Mouse (Mus musculus): ENCODE measurements at regions not wholly inside any gene's neighbourhood (a gene's known extent, or its start where the extent isn't known, plus 50 kb on each side); places are given as distances from the start of the nearest gene placed in this dataset.
"Not testable (repeated sequence)": the region's sequence is repeated elsewhere in the genome, so short reads cannot be mapped to it uniquely, and the experiment has no call there.

- intact Hi-C loops (cut with DNase I), result no loop called here
- DNase-seq, result no peak
Observed at GRCm38 (mm10) chr17:7562940-7563339, 177.7 kb upstream of the Unc93a2 start.

GRCm38 (mm10) chr17:7548456-7548855 lies 163.2 kb upstream of the Unc93a2 start:
- intact Hi-C loops (cut with DNase I), result no loop called here
- DNase-seq, result no peak

- intact Hi-C loops (cut with DNase I), result no loop called here
- DNase-seq, result no peak
Observed at GRCm38 (mm10) chr17:7538402-7539087, 153.3 kb upstream of the Unc93a2 start.

DNA sequence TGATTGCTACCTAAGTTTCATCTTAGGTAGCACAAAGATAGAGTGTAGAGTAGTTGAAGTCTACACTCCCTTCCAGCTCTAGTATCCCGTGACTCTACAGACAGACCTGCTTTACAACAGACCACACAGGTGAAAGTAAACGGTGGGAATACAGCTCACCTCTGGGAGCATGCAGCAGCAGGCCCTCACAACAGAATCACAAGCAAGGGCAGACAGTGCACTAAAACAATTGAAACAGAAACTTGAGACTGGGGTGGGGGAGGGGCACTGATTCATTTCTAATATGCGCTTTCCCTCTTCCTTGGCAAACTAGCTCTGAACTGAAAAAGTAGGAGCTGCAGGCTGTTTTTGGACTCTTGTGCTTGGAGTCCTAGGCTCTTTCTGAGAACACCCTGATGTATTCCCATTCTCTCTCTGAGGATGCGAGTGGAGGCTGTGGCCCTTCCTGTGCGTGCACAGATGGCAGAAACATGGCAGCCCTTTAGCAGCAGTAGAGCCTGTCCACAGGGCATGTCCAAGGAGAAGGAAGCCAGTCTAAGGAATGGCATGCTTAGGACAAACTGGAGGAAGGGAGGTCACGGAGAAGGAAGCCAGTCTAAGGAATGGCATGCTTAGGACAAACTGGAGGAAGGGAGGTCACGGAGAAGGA lies 152.5 kb upstream of the Unc93a2 start:
- no peak for DNase-seq
- intact Hi-C loops (cut with DNase I), result no loop called here

GRCm38 (mm10) chr17:7537210-7537609 lies 151.9 kb upstream of the Unc93a2 start:
- DNase-seq, result no peak
- intact Hi-C loops (cut with DNase I), result no loop called here

GRCm38 (mm10) chr17:7534386-7535059 lies 149.3 kb upstream of the Unc93a2 start:
- no peak for DNase-seq
- intact Hi-C loops (cut with DNase I), result no loop called here

DNA sequence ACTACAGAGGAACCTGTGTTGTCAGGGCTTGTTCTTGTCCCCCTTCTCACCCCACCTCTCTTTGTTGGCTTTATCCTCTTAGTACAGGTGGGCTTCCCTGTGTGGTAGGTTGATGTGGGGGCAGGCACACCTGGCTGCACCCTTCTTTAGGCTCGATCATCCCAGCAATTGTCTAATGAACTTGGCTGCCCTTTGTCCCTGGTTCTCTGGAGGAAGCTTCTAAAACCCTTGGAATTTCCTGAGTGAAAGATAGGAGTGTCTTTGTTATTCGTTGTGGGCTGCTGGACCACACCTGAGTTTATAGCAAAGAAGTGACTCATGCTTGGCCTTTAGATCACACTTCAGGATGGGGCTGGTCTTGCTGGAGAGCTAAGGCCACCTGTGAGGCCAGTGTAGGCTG lies 148.3 kb upstream of the Unc93a2 start:
- intact Hi-C loops (cut with DNase I), result no loop called here
- DNase-seq, result no peak

DNA sequence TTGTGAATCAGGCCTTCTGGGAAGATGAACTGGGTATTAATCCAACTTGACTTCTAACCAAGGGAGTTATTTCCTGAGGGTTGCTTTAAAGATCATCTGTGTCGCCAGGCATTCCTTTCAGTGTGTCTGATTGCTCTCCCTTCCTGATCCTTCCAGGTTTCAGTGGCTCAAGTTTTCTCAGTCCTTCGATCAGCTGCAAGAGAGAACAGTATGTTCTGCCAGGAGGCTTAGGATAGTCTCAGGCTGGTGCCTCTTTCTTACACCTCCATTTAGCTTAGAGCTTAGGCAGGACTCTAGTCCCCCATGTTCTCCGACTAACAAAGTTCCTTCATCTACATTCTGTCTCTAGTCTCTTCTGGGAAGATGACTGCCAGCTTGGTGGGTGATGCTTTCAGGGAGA lies 147.4 kb upstream of the Unc93a2 start:
- intact Hi-C loops (cut with DNase I), result no loop called here
- DNase-seq, result no peak

GRCm38 (mm10) chr17:7529304-7529703 lies 144.0 kb upstream of the Unc93a2 start:
- intact Hi-C loops (cut with DNase I), result no loop called here
- no peak for DNase-seq

- peak in 1 of 2 experiments; percentile 47 for DNase-seq
- intact Hi-C loops (cut with DNase I), result no loop called here
Observed at GRCm38 (mm10) chr17:7527681-7528080, 142.4 kb upstream of the Unc93a2 start.

GRCm38 (mm10) chr17:7524497-7524896 lies 139.2 kb upstream of the Unc93a2 start:
- DNase-seq; intact Hi-C loops (cut with DNase I): not testable (repeated sequence)

- DNase-seq, result no peak
- intact Hi-C loops (cut with DNase I), result no loop called here
Observed at GRCm38 (mm10) chr17:7521127-7521526, 135.9 kb upstream of the Unc93a2 start.

Measured in heart, postnatal 14 days (tissue).